Comparison of ENCODE assay signal across 32 mouse cellular contexts in genomic region chr16:39706131-39706530, GRCm38 (mm10).
"Had no signal": no experiment of that assay in that cellular context is flagged by ENCODE, and none has a peak within 500 bp of the region (broad histone marks: within the 10 kb centered on the region; RNA-seq: fewer than 3 reads in every experiment).

No protein-coding gene starts in this region.

- ATAC-seq: liver, embryonic 12.5 days; liver, postnatal 0 days; lung, postnatal 0 days; midbrain, embryonic 13.5 days; midbrain, embryonic 15.5 days; midbrain, embryonic 16.5 days had no signal

- DNase-seq: liver; liver, embryonic 13.5 days; liver, postnatal 0 days; lung, adult 18-20 months; lung, adult 2 months; lung, embryonic 14.5 days; lung, postnatal 10 days; lung, postnatal 14 days; lung, postnatal 36 days; lung, postnatal 4 days had no signal

- H3K36me3 ChIP-seq: limb, embryonic 10.5 days; limb, embryonic 12.5 days; limb, embryonic 13.5 days; limb, embryonic 15.5 days; liver, embryonic 12.5 days; liver, embryonic 13.5 days; liver, embryonic 15.5 days; lung, embryonic 15.5 days; midbrain, embryonic 10.5 days; midbrain, embryonic 12.5 days; midbrain, embryonic 13.5 days; midbrain, embryonic 15.5 days; neural tube, embryonic 12.5 days; neural tube, embryonic 13.5 days had no signal

- H3K27ac ChIP-seq: left cerebral cortex, adult 2 months; limb, embryonic 10.5 days; limb, embryonic 12.5 days; limb, embryonic 13.5 days; limb, embryonic 15.5 days; liver, embryonic 12.5 days; liver, embryonic 13.5 days; liver, embryonic 14.5 days; liver, embryonic 15.5 days; lung, embryonic 15.5 days; macrophage; midbrain, embryonic 10.5 days; midbrain, embryonic 12.5 days; midbrain, embryonic 13.5 days; midbrain, embryonic 15.5 days; neural tube, embryonic 12.5 days; neural tube, embryonic 13.5 days had no signal

- H3K4me1 ChIP-seq: limb, embryonic 10.5 days; limb, embryonic 12.5 days; limb, embryonic 13.5 days; limb, embryonic 15.5 days; liver, embryonic 12.5 days; liver, embryonic 13.5 days; liver, embryonic 15.5 days; lung, embryonic 15.5 days; megakaryocyte, embryonic 14.5 days; midbrain, embryonic 12.5 days; midbrain, embryonic 15.5 days had no signal

- H3K9ac ChIP-seq: limb, embryonic 12.5 days; limb, embryonic 13.5 days; limb, embryonic 15.5 days; liver, embryonic 12.5 days; liver, embryonic 13.5 days; liver, embryonic 14.5 days; liver, embryonic 15.5 days; liver, postnatal 0 days; lung, embryonic 14.5 days; lung, embryonic 15.5 days; midbrain, embryonic 12.5 days; midbrain, embryonic 13.5 days; midbrain, embryonic 15.5 days; neural tube, embryonic 12.5 days; neural tube, embryonic 13.5 days had no signal

- H3K27me3 ChIP-seq: limb, embryonic 12.5 days; limb, embryonic 13.5 days; limb, embryonic 15.5 days; liver, embryonic 12.5 days; liver, embryonic 13.5 days; liver, embryonic 15.5 days; lung, embryonic 15.5 days; megakaryocyte, embryonic 14.5 days; midbrain, embryonic 12.5 days; midbrain, embryonic 13.5 days; midbrain, embryonic 15.5 days; neural tube, embryonic 12.5 days; neural tube, embryonic 13.5 days had no signal

- H3K4me2 ChIP-seq: limb, embryonic 12.5 days; limb, embryonic 13.5 days; limb, embryonic 15.5 days; liver, embryonic 11.5 days; liver, embryonic 12.5 days; liver, embryonic 13.5 days; liver, embryonic 15.5 days; lung, embryonic 14.5 days; lung, embryonic 15.5 days; midbrain, embryonic 11.5 days; midbrain, embryonic 12.5 days; midbrain, embryonic 13.5 days; midbrain, embryonic 15.5 days; neural tube, embryonic 12.5 days; neural tube, embryonic 13.5 days had no signal

- H3K4me3 ChIP-seq: left cerebral cortex, adult 2 months; limb, embryonic 10.5 days; limb, embryonic 12.5 days; limb, embryonic 13.5 days; limb, embryonic 15.5 days; liver, embryonic 12.5 days; liver, embryonic 13.5 days; liver, embryonic 15.5 days; lung, embryonic 15.5 days; megakaryocyte, embryonic 14.5 days; midbrain, embryonic 10.5 days; midbrain, embryonic 12.5 days; midbrain, embryonic 13.5 days; midbrain, embryonic 15.5 days; myocyte; neural tube, embryonic 12.5 days; neural tube, embryonic 13.5 days had no signal

- H3K9me3 ChIP-seq: limb, embryonic 10.5 days; limb, embryonic 12.5 days; limb, embryonic 13.5 days; limb, embryonic 15.5 days; liver, embryonic 12.5 days; liver, embryonic 13.5 days; lung, embryonic 15.5 days; megakaryocyte, embryonic 14.5 days; midbrain, embryonic 10.5 days; midbrain, embryonic 12.5 days; midbrain, embryonic 13.5 days; midbrain, embryonic 15.5 days; neural tube, embryonic 12.5 days; neural tube, embryonic 13.5 days had no signal
